Mouse (Mus musculus) adrenal gland, postnatal 25 days (tissue): ENCODE results near the gene Diexf. TPM values are rescaled to one million over a fixed set of nuclear protein-coding genes. Genes with fewer than 3 reads are reported as not detected.

Experiments used
- DNase-seq: peaks from one replicate; pipeline ENCODE4 v3.0.0; 2021; ENCODE audit warnings: mixed read lengths
- long read RNA-seq: library from polyadenylated mRNA; stranded (forward); transcript quantifications from one replicate; pipeline ENCODE4 v2.0.0, GENCODE M21; 2021
- total RNA-seq: library from RNA; stranded (reverse); gene quantifications from 2 replicates; pipeline ENCODE4 v1.2.3, GENCODE M21; 2021

The Diexf gene
- 23.3 and 23.4 TPM in 2 replicates for total RNA-seq
- long read RNA-seq, full-length matches to known transcripts, result 1 of 4 reads
- long read RNA-seq, partial matches to known transcripts, result 3 of 4 reads
- long read RNA-seq, other reads (novel, unspliced or antisense), result 0 of 4 reads

GRCm38 (mm10) chr1:193129786-193130455, at the start of gene Diexf:
TSS of gene Diexf (minus strand) at chr1:193130272.
- peak; percentile 99 for DNase-seq

DNA sequence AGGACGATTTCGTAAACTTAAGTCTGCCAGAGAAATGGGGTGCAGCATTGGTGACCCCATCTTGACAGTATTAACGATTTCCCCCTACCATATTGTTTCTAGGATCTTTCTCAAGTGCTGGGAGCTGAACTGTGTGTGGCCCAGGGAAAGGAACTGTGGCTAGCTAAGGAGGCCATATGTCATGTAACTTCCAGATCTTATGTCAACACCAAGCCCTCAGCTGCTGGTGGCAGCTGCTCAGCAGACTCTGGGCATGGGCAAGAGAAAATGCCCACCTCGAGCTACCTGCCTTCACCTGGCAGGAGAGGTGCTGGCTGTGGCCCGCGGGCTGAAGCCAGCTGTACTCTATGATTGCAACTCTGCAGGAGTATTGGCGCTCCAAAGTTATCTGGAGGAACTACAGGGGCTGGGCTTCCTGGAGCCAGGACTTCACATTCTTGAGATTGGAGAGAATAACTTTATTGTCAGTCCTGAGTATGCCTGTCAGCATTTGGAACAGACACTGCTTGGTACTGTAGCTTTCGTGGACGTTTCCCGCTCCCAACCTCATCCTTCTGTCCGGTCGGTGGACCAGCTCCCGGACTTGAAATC, 44.2 kb upstream of the Diexf start:
- DNase-seq, result no peak

DNA sequence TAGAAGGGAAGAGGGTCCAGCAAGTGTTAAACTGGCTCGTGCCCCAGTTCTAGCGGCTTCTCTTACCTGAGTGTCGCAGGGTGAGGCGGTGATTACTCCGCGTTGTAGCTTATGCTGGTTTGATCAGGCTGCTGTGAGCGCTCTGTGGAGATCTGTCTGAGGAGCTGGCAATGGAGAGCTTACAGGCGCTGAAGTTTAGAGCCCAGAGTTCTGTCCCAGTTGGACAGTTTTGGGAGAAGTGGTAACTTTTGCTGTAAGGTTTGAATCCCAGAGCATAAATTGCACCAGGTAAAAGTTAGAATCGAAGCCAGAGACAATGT, 43.7 kb upstream of the Diexf start:
- DNase-seq, result no peak

- DNase-seq, result peak; percentile 92
Observed at GRCm38 (mm10) chr1:193172991-193173809, 43.1 kb upstream of the Diexf start.

DNA sequence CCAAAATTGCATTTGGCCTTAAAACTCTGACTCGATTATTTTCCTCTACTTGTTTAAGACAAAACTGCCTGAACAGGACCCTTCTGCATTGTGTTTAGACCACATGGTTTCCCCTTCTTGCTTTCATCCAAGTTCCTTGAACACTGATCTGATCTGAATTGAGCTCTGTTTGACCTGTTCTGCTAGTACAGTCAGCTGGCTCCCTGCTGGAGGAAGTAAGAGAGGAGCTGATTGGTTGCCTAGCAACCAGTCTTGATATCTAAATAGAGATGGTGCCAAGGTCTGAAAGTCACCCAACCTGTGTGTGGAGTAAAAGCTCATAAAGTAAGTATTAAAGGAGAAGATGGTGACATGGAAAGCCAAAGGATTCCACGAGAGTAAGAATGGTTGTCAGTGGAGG, 39.8 kb upstream of the Diexf start:
- no peak for DNase-seq

- no peak for DNase-seq
Observed at GRCm38 (mm10) chr1:193169228-193169627, 39.2 kb upstream of the Diexf start.

- no peak for DNase-seq
Observed at GRCm38 (mm10) chr1:193167746-193168145, 37.7 kb upstream of the Diexf start, which contains the start of gene A130010J15Rik. TSS of gene A130010J15Rik (plus strand) at chr1:193168046.

DNA sequence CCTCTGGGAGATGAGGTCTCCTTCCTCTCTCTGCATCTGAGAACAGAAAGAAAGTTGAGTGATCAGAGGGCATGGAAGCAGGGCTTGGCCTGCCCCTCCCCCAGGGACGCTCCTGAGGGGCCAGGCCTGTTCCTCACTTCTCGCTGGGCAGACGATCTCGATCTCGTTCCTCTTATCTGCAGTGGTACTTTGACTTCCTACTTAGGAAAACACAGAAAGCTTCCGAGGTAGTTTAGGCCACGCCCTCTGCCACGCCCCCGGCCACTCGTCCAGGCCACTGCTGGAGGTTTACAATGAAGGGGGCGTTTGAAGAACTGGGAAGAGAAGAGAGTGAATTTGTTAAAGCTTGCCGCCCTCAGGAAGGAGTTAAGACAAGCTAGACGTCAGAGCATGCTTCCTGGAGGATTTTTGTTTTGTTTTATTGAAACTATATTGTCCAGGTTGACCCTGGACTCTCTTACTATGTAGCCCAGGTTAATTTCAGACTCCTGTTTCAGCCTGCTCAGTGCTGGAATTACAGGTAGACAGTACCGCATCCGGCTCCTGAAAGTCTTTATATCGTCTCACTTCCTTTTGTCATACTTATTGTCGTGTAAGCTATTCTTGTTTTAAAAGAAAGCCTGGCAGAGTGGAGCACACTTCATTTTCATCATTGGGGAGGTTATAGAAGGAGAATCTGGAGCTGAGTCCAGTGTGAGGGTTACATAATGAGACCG, 30.4 kb upstream of the Diexf start:
- DNase-seq, result peak; percentile 46

DNA sequence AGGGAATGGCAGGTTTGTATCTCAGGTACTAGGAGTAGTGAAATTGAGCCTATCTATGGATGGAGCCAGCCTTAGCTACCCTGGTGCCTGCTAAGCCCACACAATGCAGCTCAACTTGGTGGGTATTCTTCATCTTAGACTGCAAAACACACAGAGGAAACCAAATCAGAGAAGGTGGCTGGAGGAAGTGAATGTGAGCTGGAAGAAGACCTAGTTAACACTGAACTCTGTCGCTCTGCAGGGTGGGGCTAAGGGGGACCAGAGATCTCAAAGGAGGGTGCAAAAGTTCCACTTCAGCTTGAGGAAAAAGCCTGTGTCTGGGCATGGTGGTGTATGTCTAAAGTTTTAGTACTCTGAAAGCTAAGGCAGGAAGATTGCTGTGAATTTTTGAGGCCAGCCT, 29.5 kb upstream of the Diexf start:
- no peak for DNase-seq

- DNase-seq, result no peak
Observed at GRCm38 (mm10) chr1:193159163-193159562, 29.1 kb upstream of the Diexf start.

DNA sequence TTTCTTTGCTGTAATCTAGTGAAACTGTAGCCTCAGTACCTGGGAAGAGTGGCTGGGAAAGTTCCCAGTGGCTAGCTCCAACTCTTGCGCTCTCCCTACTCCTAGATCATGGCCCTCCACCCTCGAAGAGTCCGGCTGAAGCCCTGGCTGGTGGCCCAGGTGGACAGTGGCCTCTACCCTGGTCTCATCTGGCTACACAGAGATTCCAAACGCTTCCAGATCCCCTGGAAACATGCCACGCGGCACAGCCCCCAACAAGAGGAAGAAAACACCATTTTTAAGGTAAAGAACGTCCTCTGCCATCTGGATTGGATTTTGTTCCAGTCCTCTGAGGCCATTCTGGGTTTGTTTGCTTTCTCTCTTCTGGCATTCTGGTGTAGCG, 27.0 kb upstream of the Diexf start:
- DNase-seq, result no peak

DNA sequence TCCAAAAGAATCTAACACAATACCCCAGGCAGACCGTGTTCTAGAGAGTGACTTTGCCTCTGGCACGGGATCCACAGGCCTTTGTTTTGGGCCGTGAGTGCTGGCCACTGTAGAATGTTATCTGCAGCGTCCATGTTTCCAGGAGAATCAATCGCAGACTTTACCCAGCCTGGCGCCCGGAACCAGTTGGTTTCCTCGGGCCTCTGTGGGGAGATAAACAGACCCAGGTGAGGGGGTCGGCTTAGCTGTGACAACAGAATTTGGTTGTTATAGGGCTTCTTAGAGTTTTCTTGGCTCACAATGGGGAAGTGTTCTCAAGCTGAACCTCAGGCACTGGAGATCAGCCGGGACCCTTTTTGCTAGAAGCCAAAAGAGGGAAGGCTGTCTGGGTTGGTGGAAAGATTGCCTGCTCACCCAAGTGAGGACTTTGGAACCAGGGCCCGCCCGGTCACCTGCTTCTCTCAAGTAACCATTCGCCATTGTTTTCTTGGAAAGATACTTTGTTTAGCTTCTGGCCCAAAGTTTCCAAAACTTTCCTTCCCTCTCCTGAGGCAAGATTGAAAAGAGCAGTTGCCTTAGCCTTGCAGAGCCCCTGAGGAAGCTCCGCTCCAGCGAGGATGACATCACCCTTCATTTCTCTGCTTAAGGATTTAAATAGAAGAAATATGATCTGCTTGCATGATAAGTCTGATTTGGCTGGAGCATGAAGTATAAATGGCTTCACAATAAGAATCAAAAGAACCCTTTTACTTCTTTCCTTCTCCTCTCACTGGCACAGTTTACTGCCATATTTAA, 26.4 kb upstream of the Diexf start:
- DNase-seq, result no peak

GRCm38 (mm10) chr1:193153561-193153960, 23.5 kb upstream of the Diexf start:
- no peak for DNase-seq

DNA sequence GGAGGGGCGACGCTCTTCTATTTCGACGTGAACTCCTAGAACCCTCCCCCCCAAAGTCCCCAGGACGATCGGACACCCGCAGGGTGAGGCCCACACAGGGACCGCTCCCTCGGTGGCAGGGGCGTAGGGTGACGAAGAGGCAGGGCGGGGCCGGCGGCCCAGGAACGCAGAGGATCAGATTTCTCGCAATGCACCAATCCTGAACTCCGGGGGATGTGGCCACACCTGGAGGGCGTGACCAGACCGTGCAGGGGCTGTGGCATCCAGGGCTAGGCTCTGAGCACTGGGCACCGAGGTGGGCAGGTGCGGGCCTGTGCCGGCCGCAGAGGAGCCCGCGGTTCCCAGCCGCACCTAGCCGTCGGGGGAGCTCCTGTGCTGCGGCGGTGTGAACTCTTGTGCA, 22.8 kb upstream of the Diexf start, which contains the start of gene Irf6:
TSS of gene Irf6 (plus strand) at position 240 of the 400 bp plus-strand sequence.
- DNase-seq, result peak; percentile 69

- no peak for DNase-seq
Observed at GRCm38 (mm10) chr1:193151134-193151533, 21.1 kb upstream of the Diexf start.

DNA sequence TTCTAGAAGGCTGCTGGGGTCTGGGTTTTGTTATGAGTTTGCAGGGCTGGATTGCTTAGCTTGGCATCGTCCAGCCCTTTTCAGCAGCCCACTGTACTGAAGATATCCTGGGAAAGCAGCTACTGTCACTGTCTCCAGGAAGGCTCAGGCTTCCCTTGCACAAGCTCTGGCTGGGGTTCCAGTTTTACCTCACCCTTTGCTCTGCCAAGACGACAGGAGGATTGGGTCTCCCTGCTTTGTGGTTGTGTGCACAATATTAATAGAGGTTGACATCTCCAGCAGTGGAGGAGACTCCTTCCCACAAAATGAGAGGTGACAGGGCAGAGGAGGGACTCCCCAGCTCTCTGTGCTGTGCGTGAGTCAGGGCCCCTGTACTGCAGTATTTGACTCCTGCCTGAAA, 19.2 kb upstream of the Diexf start:
- DNase-seq, result no peak

DNA sequence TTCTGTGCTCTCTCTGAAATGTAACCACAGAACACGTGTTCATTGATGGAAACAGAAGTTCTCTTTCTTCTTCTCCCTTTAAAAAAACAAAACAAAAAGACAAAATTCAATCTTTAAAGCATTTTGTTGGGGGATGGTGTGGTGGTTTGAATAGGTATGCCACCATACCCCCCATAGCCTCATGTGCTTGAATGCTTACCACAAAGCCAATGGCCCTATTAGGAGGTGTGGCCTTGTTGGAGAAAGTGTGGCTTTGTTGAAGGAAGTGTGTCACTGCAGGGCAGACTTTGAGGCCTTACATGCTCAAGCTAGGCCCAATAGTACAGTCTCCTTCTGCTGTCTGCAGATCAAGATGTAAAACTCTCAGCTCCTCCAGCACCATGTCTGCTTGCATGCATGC, 16.3 kb upstream of the Diexf start:
- no peak for DNase-seq

- no peak for DNase-seq
Observed at GRCm38 (mm10) chr1:193145101-193145500, 15.0 kb upstream of the Diexf start.

GRCm38 (mm10) chr1:193144516-193144915, 14.4 kb upstream of the Diexf start:
- no peak for DNase-seq

GRCm38 (mm10) chr1:193142517-193143062, 12.5 kb upstream of the Diexf start:
- DNase-seq, result no peak

DNA sequence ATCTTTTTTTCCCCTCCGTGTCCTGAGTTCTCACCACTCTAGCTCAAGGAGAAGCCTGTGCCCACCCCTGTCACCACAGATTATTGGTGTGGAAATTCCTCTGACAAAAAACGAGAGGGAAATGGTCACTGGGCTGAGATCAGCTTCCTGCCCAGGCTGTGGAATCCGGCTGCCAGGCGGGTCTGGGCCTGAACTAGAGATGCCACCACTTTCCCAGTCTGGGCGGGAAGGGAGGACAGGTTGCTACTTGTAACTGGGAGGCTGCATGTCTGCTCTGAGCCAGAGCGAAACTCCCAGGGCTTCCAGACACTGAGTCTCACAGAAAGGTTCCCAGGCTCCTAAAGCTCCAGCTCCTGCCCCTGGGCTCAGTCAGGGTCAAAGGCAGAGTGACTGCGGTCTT, 11.0 kb upstream of the Diexf start:
- DNase-seq, result no peak
